Mouse (Mus musculus): ENCODE data around the gene Hoxc12. TPM values are rescaled to one million over a fixed set of nuclear protein-coding genes. Genes with fewer than 3 reads are reported as not detected.
A peak's percentile ranks its signal among the peaks of the same experiment; 100 is the strongest.

Hoxc12 gene
- total RNA-seq, 1 experiment from 2014 or later: not detected

GRCm38 (mm10) chr15:102972753-102973152, 36.2 kb downstream of the Hoxc12 start:
- ATAC-seq (replicated peaks in 1 of 2; ENCODE audit: insufficient read depth in 1 of 2, low FRiP score in 2 of 2, low TSS enrichment in 1 of 2, low read depth in 1 of 2, poor library complexity in 2 of 2, severe bottlenecking in 2 of 2): no peak

DNA sequence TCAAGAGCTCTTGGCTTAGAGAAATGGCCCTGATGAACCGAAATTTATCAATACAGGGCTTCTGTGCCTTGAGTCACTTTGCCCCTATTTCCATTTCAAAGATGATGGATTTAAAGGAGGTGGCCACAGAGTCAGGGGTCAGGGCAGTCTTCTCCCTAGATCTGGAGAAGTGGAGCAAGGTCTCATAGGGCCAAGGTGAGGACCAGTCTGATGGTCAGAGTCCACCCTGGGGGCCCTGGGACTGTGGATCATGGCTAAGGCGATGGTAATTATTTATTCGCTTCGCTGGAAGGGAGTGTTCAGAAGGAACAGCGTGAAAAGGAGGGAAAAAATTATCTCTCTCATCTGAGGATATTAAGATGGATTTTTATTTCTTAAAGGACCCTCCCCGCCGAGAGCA, 38.5 kb downstream of the Hoxc12 start:
- no peak for ATAC-seq (replicated peaks in 1 of 2; ENCODE audit: insufficient read depth in 1 of 2, low FRiP score in 2 of 2, low TSS enrichment in 1 of 2, low read depth in 1 of 2, poor library complexity in 2 of 2, severe bottlenecking in 2 of 2)

DNA sequence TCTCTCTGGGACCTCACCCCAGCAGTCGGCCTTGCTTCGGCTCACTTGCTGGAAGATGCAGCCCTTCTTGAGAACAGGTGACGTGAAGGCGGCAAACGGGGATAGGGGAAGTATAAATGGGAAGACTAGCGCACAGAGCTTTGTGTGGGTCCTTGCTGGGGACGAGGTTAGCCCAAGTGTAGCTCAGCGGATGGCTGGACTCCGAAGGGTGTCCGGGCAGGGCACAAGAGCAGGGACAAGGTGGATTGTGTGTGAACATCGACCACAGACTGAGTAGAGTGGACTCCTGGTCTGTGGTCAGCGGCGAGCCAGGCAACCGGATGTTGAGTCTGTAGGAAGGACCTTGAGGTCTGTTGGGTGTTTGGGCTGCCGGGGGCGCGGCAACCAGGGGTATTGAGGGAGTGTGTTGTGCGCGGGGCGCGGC, 39.1 kb downstream of the Hoxc12 start:
- ATAC-seq (replicated peaks in 1 of 2; ENCODE audit: insufficient read depth in 1 of 2, low FRiP score in 2 of 2, low TSS enrichment in 1 of 2, low read depth in 1 of 2, poor library complexity in 2 of 2, severe bottlenecking in 2 of 2): 0 out of 4 replicates have a peak, but pooled peaks of 1 of the 2 experiments have one; percentile 9

DNA sequence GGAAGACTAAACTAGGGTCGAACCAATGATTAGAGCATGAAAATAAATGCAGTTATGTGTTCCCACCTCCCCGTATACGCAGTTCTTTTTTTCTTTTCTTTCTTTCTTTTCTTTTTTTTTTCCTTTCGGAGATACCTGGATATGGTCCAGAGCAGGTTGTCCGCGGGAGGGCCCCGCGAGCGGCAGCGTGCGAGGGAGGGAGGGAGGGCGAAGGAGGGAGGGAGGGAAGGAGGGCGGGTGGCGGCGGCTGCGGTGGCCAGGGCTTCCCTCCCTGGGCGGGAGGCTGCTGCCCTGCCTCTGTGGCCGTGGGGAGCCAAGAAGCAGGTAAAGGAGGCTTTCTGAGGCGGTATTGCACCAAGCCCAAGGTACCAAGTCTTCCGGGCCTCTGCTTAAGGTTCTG, 39.6 kb downstream of the Hoxc12 start, which contains the start of gene Hoxc9:
Hoxc9 (plus strand) TSS at position 269 of the 400 bp plus-strand sequence.
- ATAC-seq (replicated peaks in 1 of 2; ENCODE audit: insufficient read depth in 1 of 2, low FRiP score in 2 of 2, low TSS enrichment in 1 of 2, low read depth in 1 of 2, poor library complexity in 2 of 2, severe bottlenecking in 2 of 2): no peak

- ATAC-seq (replicated peaks in 1 of 2; ENCODE audit: insufficient read depth in 1 of 2, low FRiP score in 2 of 2, low TSS enrichment in 1 of 2, low read depth in 1 of 2, poor library complexity in 2 of 2, severe bottlenecking in 2 of 2): no peak
Observed at GRCm38 (mm10) chr15:102976631-102977422, 40.3 kb downstream of the Hoxc12 start.

- ATAC-seq (replicated peaks in 1 of 2; ENCODE audit: insufficient read depth in 1 of 2, low FRiP score in 2 of 2, low TSS enrichment in 1 of 2, low read depth in 1 of 2, poor library complexity in 2 of 2, severe bottlenecking in 2 of 2): no peak
Observed at GRCm38 (mm10) chr15:102977423-102977974, 40.9 kb downstream of the Hoxc12 start.

DNA sequence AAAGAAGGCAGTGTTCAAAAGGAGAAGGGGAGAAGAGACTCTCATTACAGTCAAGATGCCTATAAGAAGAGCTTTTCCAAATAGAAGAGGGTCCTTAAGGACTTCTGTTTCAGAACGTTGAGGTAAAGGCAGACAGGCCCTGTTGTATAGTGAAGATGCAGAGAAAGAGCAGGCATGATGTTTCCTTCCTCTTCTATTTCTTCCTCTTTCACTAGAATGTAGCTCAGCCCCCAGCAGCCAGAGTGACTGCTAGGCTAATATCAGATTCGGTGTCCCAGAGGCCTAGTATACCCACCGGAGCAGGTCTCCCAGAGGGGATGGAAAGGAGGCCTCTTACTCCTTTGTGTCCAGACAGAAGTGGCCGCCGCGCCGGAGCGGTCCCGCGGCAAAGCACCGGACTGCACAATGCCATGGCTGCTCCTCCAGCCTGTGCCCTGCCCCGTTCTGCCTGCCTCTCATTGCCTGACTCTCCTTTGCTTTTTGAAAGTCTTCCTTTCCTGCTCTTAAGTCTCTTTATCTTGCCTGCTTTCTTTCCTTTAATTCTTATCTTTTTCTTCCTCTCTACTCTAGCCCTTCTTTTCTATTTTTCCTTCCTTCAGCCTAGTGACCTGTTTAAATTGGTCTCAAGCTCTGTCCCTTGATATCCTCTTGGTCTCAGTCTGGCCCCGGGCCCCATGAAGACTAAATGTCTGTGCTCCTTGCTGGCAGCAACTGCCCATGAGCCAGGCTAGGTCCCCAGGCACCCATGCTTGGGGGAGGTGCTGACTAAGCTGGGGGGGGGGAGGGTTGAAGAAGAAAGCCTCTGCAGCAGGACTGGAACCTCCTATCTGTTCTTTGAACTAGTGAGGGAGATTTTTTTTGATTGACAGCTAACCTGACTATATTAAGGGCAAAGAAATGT, 42.3 kb downstream of the Hoxc12 start:
- peak in 1 of 2 experiments; percentile 25; a peak in 1 of 4 replicates for ATAC-seq (replicated peaks in 1 of 2; ENCODE audit: insufficient read depth in 1 of 2, low FRiP score in 2 of 2, low TSS enrichment in 1 of 2, low read depth in 1 of 2, poor library complexity in 2 of 2, severe bottlenecking in 2 of 2)

- no peak for ATAC-seq (replicated peaks in 1 of 2; ENCODE audit: insufficient read depth in 1 of 2, low FRiP score in 2 of 2, low TSS enrichment in 1 of 2, low read depth in 1 of 2, poor library complexity in 2 of 2, severe bottlenecking in 2 of 2)
Observed at GRCm38 (mm10) chr15:102979936-102980335, 43.4 kb downstream of the Hoxc12 start.

- ATAC-seq (replicated peaks in 1 of 2; ENCODE audit: insufficient read depth in 1 of 2, low FRiP score in 2 of 2, low TSS enrichment in 1 of 2, low read depth in 1 of 2, poor library complexity in 2 of 2, severe bottlenecking in 2 of 2): no peak
Observed at GRCm38 (mm10) chr15:102980352-102980751, 43.8 kb downstream of the Hoxc12 start.

DNA sequence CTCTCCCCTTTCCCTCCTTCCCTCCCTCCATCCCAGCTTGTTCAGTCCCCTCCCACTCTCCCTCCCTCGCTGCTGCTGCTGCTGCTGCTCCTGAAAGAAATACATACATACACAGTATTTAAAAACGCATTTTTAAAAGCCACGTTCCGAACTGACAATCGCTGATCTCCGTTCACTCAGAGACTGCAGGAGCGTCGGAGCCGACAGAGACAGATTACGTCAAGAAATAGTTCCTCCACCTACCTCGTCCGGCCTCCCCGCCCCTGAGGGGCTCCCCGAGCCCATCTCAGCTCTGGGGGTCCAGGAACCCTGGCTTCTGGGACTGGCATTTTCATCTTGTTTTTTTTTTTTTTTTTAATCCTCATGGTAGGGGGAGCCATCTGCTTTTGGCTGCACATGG, 44.4 kb downstream of the Hoxc12 start:
- no peak for ATAC-seq (replicated peaks in 1 of 2; ENCODE audit: insufficient read depth in 1 of 2, low FRiP score in 2 of 2, low TSS enrichment in 1 of 2, low read depth in 1 of 2, poor library complexity in 2 of 2, severe bottlenecking in 2 of 2)

DNA sequence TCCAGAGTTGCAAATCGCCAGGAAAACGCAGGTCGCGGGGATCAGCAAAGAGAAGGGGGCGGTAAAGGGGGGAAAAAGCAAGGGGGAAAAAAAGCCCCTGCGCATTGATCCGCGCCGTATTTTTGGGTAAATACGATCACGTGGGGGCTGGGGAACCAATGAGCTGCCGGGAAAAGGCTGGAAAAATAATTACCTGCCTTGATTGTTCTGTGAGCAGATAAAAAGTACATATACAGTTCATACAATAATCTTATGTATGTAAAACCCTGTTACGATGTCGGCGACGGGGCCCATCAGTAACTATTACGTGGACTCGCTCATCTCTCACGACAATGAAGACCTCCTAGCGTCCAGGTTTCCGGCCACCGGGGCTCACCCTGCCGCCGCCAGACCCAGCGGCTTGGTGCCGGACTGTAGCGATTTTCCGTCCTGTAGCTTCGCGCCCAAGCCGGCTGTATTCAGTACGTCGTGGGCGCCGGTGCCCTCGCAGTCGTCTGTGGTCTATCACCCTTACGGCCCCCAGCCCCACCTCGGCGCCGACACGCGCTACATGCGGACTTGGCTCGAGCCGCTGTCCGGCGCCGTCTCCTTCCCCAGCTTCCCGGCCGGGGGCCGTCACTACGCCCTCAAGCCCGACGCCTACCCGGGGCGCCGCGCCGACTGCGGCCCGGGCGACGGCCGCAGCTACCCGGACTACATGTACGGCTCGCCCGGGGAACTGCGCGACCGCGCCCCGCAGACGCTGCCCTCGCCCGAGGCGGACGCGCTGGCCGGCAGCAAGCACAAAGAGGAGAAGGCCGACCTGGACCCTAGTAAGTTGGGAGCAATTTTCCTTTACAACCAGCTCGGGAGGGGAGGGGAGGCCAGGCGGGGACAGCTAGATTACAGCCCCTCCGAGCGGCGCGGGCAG, 45.1 kb downstream of the Hoxc12 start:
- ATAC-seq (replicated peaks in 1 of 2; ENCODE audit: insufficient read depth in 1 of 2, low FRiP score in 2 of 2, low TSS enrichment in 1 of 2, low read depth in 1 of 2, poor library complexity in 2 of 2, severe bottlenecking in 2 of 2): no peak

GRCm38 (mm10) chr15:102983716-102984115, 47.2 kb downstream of the Hoxc12 start:
- ATAC-seq (replicated peaks in 1 of 2; ENCODE audit: insufficient read depth in 1 of 2, low FRiP score in 2 of 2, low TSS enrichment in 1 of 2, low read depth in 1 of 2, poor library complexity in 2 of 2, severe bottlenecking in 2 of 2): no peak

DNA sequence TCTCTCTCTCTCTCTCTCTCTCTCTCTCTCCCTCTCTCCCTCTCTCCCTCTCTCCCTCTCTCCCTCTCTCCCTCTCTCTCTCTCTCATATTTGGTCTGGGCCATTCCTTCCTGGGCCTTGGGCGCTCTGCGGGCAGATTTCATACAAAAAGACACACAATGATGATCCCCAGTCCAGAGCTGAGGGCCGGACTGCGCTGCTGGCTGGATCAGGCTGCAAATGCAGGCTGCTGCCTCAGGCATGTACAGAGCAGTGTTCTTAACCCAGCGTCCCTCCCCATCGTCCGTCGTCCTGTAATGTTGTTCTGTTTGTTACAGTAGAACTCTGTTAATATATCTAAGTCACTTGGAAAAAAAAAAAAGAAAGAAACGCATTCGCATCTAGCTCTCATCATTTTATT, 48.0 kb downstream of the Hoxc12 start:
- ATAC-seq (replicated peaks in 1 of 2; ENCODE audit: insufficient read depth in 1 of 2, low FRiP score in 2 of 2, low TSS enrichment in 1 of 2, low read depth in 1 of 2, poor library complexity in 2 of 2, severe bottlenecking in 2 of 2): no peak

DNA sequence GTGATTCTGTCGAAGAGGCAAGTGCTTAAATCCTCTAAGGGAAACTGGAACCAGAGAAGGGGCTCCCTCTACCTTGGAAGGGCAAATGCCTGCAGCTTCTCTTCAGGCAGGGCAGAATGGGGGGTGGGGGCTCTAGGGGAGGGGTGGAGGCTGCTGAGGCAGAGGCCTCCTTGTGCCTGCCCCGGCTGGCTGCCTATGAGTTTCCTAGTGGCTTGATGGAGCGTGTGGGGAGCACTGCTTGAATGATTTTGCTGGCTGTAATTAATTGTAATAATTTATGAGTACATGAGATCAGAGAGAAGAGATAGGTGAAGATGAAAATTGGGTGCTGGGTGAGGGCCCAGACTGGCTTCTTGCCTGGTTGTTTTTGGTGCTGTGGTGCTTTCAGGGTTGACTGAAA, 48.4 kb downstream of the Hoxc12 start:
- ATAC-seq (replicated peaks in 1 of 2; ENCODE audit: insufficient read depth in 1 of 2, low FRiP score in 2 of 2, low TSS enrichment in 1 of 2, low read depth in 1 of 2, poor library complexity in 2 of 2, severe bottlenecking in 2 of 2): no peak

- peak; percentile 40 to 65; a peak in 2 of 4 replicates for ATAC-seq (replicated peaks in 1 of 2; ENCODE audit: insufficient read depth in 1 of 2, low FRiP score in 2 of 2, low TSS enrichment in 1 of 2, low read depth in 1 of 2, poor library complexity in 2 of 2, severe bottlenecking in 2 of 2)
Observed at GRCm38 (mm10) chr15:102987124-102987833, 50.7 kb downstream of the Hoxc12 start.

DNA sequence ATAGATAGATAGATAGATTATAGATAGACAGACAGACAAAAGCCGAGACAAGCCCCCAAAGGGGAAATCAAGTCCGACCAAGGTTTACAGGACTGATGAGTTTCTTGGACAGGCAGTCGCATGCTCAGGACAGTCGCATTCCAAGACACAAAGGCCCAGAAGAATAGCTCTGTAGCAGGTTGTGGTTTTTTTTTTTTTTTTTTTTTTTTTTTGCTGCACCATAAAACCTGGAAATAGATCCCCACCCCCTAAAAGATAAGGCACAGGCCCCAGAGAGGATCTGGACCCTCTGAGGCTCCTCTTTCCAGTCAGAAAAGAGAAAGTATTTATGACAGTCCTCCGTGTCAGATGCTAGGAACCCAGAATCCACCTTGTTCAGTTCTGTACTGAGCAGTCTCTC, 51.5 kb downstream of the Hoxc12 start:
- no peak for ATAC-seq (replicated peaks in 1 of 2; ENCODE audit: insufficient read depth in 1 of 2, low FRiP score in 2 of 2, low TSS enrichment in 1 of 2, low read depth in 1 of 2, poor library complexity in 2 of 2, severe bottlenecking in 2 of 2)

Measured in hematopoietic stem cell, adult 5-6 weeks (primary cell).